37 mouse cellular contexts compared by ENCODE assay signal in genomic region chr12:118984852-118985251, GRCm38 (mm10). TPM values are rescaled to one million over a fixed set of nuclear protein-coding genes. Genes with fewer than 3 reads are reported as not detected.
A peak's percentile ranks its signal among the peaks of the same experiment; 100 is the strongest.
DNase-seq lines count a peak whose midpoint lies in the region; ATAC-seq and TF ChIP-seq lines count a peak whose summit lies in the region.
"Had no signal": no experiment of that assay in that cellular context is flagged by ENCODE, and none has a peak within 500 bp of the region (broad histone marks: within the 10 kb centered on the region; RNA-seq: fewer than 3 reads in every experiment).

No protein-coding gene starts in this region.

- H3K4me3 ChIP-seq in left cerebral cortex, adult 2 months, result no peak overlapping the region
- H3K4me3 ChIP-seq in forebrain, embryonic 12.5 days (replicated peaks), result no peak overlapping the region
- H3K4me3 ChIP-seq: embryonic facial prominence, embryonic 15.5 days; forebrain, embryonic 13.5 days; heart, embryonic 12.5 days; heart, embryonic 15.5 days; hindbrain, embryonic 10.5 days; hindbrain, embryonic 13.5 days had no signal

- WGBS in forebrain, embryonic 12.5 days, result 41% methylated on average over 1 of the region's 1 CpGs

- intact Hi-C loops in left cerebral cortex, adult 2 months (cut with DNase I), result loop anchor here (1.0 to 5.0 kb wide), 3 partner anchors 53 to 425 kb away; no protein-coding TSS in a partner anchor
- intact Hi-C loops in left cerebral cortex, postnatal 10 days (cut with DNase I), result no loop called here

- H3K27ac ChIP-seq in left cerebral cortex, adult 2 months, result peak overlapping the region; percentile 76
- H3K27ac ChIP-seq in forebrain, embryonic 12.5 days, result no peak overlapping the region
- H3K27ac ChIP-seq: embryonic facial prominence, embryonic 15.5 days; forebrain, embryonic 13.5 days; heart, embryonic 15.5 days; hindbrain, embryonic 10.5 days; hindbrain, embryonic 13.5 days; hindbrain, postnatal 0 days had no signal

- no peaks in the 10 kb centered on the region for H3K36me3 ChIP-seq in forebrain, embryonic 12.5 days (replicated peaks)
- H3K36me3 ChIP-seq: embryonic facial prominence, embryonic 15.5 days; G1E; heart, embryonic 12.5 days; heart, embryonic 15.5 days; hindbrain, embryonic 10.5 days; hindbrain, embryonic 13.5 days had no signal

- no peaks in the 10 kb centered on the region for H3K27me3 ChIP-seq in forebrain, embryonic 12.5 days
- H3K27me3 ChIP-seq: CH12.LX; embryonic facial prominence, embryonic 15.5 days; forebrain, embryonic 13.5 days; heart, embryonic 12.5 days; heart, embryonic 15.5 days; hindbrain, embryonic 13.5 days had no signal

- no peak for TF ChIP-seq CTCF in left cerebral cortex, adult 2 months (IDR thresholded peaks at IDR 0.05)

- no peak overlapping the region for H3K9ac ChIP-seq in forebrain, embryonic 12.5 days
- H3K9ac ChIP-seq: embryonic facial prominence, embryonic 15.5 days; forebrain, embryonic 13.5 days; forebrain, postnatal 0 days; heart, embryonic 12.5 days; heart, embryonic 15.5 days; hindbrain, embryonic 13.5 days had no signal

- H3K4me2 ChIP-seq in forebrain, embryonic 12.5 days, result no peak overlapping the region
- H3K4me2 ChIP-seq: embryonic facial prominence, embryonic 15.5 days; forebrain, embryonic 13.5 days; heart, embryonic 12.5 days; heart, embryonic 15.5 days; hindbrain, embryonic 13.5 days had no signal

- no peak for DNase-seq in frontal cortex, postnatal 10 days (ENCODE audit: low spot score in 2 of 2)
- no peak for DNase-seq in left cerebral cortex, adult 2 months (ENCODE audit: extremely low spot score in 1 of 2, low spot score in 2 of 2)
- no peak for DNase-seq in left cerebral cortex, postnatal 10 days (ENCODE audit: extremely low spot score in 1 of 2, low spot score in 2 of 2)
- peak; percentile 17 for DNase-seq in right cerebral cortex, adult 18-20 months
- no peak for DNase-seq in right cerebral cortex, postnatal 25 days
- DNase-seq in telencephalon, adult 2 months (ENCODE audit: low read depth, low spot score), result peak; percentile 87
- DNase-seq: adrenal gland, adult 2 months; adrenal gland, postnatal 14 days; B cell, adult 2 months; cerebellum, adult 11-12 months; cerebellum, adult 8-10 months; cerebellum, postnatal 10 days; cerebellum, postnatal 36 days; embryo, embryonic 11 days; forebrain, postnatal 0 days; gastrocnemius, postnatal 25 days; heart, adult 18-20 months; heart, postnatal 10 days; heart, postnatal 36 days had no signal

- peak; percentile 95 for ATAC-seq in frontal cortex, adult (ENCODE audit: low TSS enrichment)
- no peak for ATAC-seq in forebrain, embryonic 12.5 days (ENCODE audit: low FRiP score)
- ATAC-seq: forebrain, embryonic 13.5 days; forebrain, postnatal 0 days; hindbrain, postnatal 0 days; inflammation-experienced regulatory T-cells, adult 6 months; intestine, embryonic 16.5 days; Patski had no signal

- H3K4me1 ChIP-seq in forebrain, embryonic 12.5 days, result no peaks in the 10 kb centered on the region
- H3K4me1 ChIP-seq: embryonic facial prominence, embryonic 15.5 days; forebrain, embryonic 13.5 days; heart, embryonic 12.5 days; heart, embryonic 15.5 days; hindbrain, embryonic 10.5 days; hindbrain, embryonic 13.5 days had no signal

- no peaks in the 10 kb centered on the region for H3K9me3 ChIP-seq in forebrain, embryonic 12.5 days
- H3K9me3 ChIP-seq: embryonic facial prominence, embryonic 15.5 days; forebrain, embryonic 13.5 days; G1E; heart, embryonic 12.5 days; heart, embryonic 15.5 days; hindbrain, embryonic 10.5 days; hindbrain, embryonic 13.5 days had no signal

RNA-seq across cellular contexts. Expression of gene Abcb5, which starts 18.6 kb away (rescaled TPM):
- total RNA-seq in left cerebral cortex, adult 2 months (2021), result not detected
- not detected for total RNA-seq in left cerebral cortex, postnatal 10 days (2021)
- polyA plus RNA-seq in forebrain, embryonic 12.5 days (2016; fragmentation: Nextera tagmentation; extraction: Ambion mirVana), result not detected in 2 replicates
- total RNA-seq: adrenal gland, adult 2 months; CH12.LX; forebrain, postnatal 0 days; gastrocnemius, adult 8-10 months; gastrocnemius, postnatal 25 days; heart, adult 18-20 months; heart, postnatal 10 days; heart, postnatal 36 days; hindbrain, postnatal 0 days had no signal
- polyA plus RNA-seq: adrenal gland, adult 2 months; brain, embryonic 14.5 days; cortical plate, adult 2 months; embryonic facial prominence, embryonic 11.5 days; forebrain, embryonic 13.5 days; G1E; heart, embryonic 12.5 days; heart, embryonic 15.5 days; hindbrain, embryonic 10.5 days; hindbrain, embryonic 13.5 days; hindbrain, postnatal 0 days; inflammation-experienced regulatory T-cells, adult 6 months; intestine, embryonic 16.5 days; Patski had no signal

Comparison
In these comparisons a context has a peak if more than half of its experiments do, and no peak if none do; other contexts are left out.
1. DNase-seq: peak in right cerebral cortex, adult 18-20 months (single experiment) and telencephalon, adult 2 months (single experiment); none in frontal cortex, postnatal 10 days (0 of 2), left cerebral cortex, adult 2 months (0 of 2), left cerebral cortex, postnatal 10 days (0 of 2) and right cerebral cortex, postnatal 25 days (single experiment).